Mouse (Mus musculus) hematopoietic stem cell, adult 5-6 weeks (primary cell): ENCODE results near the gene Nol4l. TPM values are rescaled to one million over a fixed set of nuclear protein-coding genes. Genes with fewer than 3 reads are reported as not detected.
"Not testable (repeated sequence)": the region's sequence is repeated elsewhere in the genome, so short reads cannot be mapped to it uniquely, and the experiment has no call there.

Experiments
- ATAC-seq, 2 experiments: fragments of 125-278 bp in 1 of 2; replicated peaks in 1 of 2; 2 replicates each; pipeline ENCODE4 v1.8.0; 2016 to 2017; ENCODE audit warnings: inconsistent platforms in 2 of 2, mild to moderate bottlenecking in 2 of 2, moderate number of reproducible peaks in 2 of 2, low read depth in 1 of 2, moderate TSS enrichment in 1 of 2; ENCODE audit not compliant: low FRiP score in 2 of 2, poor library complexity in 2 of 2, severe bottlenecking in 2 of 2, insufficient read depth in 1 of 2, low TSS enrichment in 1 of 2
- total RNA-seq: library from RNA; stranded (forward); fragments of 172-1452, 232-1000 nt; gene quantifications from 2 replicates; pipeline ENCODE4 v1.2.3, GENCODE M21; 2017

Nol4l gene
- total RNA-seq, 1 experiment from 2014 or later = 5.2 TPM

DNA sequence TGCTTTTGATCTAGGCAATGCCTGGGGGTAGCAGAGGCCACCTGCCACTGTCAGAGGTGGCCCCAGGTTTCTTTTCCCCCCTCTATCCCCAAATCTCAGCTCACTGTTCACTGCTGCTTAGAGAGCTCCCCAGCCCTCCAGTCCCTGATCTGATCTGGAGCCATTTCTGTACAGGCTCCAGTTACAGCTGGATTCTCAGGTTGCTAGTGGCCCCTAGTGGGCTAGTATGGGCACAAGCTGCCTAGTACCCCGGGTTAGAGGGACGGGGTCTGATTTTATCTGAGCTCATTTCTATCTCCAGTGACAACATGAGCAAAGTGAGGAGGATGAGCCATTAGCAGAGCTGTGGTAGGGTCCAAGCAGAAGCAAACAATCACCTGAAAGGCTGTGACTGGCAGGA, 115.2 kb downstream of the Nol4l start:
- peak in 1 of 2 experiments; percentile 29; a peak in 2 of 4 replicates for ATAC-seq

DNA sequence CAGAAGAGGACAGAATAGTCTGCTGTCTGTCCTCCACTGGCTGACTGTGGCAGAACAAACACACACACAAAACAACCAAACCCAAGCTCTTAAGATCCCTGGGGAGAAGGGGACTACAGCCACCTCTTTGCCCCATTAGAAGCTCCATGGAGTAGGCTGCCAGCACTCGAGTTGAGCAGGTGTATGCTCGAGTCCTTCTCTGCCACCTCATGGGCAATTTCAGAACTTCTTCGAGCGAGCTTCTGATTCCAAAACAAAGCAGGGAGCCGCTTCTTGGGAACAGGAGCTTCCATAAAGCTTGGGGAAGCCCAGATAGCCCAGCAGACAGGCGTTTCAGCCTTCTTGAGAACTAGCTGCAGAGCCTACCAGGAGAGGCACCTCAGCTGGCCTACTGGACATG, 117.2 kb downstream of the Nol4l start:
- no peak for ATAC-seq

DNA sequence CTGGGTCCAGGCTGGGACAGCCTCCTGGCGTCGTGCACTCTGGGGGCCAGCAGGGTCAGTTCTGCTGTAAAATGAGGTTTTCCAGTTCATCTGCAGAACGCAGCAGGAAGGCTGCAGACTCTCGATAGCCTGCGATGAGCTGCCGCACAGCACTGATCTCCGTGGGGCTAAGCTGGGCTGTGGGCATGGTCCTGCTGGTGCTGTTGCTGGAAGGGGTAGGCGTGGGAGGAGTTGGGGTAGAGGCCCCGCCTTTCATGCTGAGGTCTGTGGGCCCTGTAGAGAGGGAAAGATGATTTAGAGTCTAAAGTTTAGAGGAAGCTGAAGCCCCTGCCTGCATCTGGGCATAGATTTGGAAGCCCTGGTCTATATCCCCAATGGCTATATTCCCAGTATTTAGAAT, 118.2 kb downstream of the Nol4l start:
- peak; percentile 72 to 80 for ATAC-seq

DNA sequence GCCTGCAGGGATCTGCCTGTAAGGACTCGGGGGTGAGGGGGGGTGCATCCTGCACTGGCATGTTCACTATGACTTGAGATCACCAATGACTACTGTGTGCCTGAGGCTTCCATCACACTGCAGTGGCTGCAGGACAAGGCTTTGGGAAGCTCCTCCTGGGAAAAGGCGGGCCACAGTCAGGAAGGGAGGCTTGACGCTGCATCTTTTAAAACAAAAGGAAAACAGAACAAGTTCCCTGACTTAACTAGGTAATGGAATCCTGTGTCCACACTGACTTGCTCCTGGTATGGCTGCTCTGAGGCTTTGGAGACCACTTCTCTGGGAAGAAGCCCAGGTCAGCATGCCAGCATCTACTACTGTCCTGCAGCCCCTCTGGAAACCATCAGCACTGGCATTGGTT, 120.8 kb downstream of the Nol4l start:
- no peak for ATAC-seq

- no peak for ATAC-seq
Observed at GRCm38 (mm10) chr2:153406882-153407281, 122.9 kb downstream of the Nol4l start.

DNA sequence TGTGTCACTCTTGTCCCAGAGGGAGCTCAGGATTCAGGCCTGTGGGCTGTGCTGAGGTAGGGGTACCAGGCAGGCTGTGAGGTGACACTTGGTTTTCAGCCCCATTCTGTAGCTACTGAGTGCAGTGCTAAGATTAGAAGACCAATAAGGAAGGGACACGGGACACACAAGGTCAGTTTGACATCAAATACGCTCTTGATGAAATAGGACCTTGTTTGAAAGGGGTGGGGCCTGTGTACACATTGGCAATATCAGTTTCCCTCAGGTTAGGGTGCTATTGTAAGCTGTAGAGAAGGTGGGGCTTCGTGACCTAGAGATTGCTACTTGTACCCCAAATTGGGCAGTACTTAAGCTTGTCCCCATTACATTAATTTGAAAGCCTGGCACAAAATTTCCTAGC, 124.9 kb downstream of the Nol4l start:
- no peak for ATAC-seq

GRCm38 (mm10) chr2:153404062-153404461, 125.7 kb downstream of the Nol4l start:
- ATAC-seq = no peak

- no peak for ATAC-seq
Observed at GRCm38 (mm10) chr2:153399166-153399565, 130.6 kb downstream of the Nol4l start.

GRCm38 (mm10) chr2:153397790-153398515, 131.8 kb downstream of the Nol4l start:
- no peak for ATAC-seq

DNA sequence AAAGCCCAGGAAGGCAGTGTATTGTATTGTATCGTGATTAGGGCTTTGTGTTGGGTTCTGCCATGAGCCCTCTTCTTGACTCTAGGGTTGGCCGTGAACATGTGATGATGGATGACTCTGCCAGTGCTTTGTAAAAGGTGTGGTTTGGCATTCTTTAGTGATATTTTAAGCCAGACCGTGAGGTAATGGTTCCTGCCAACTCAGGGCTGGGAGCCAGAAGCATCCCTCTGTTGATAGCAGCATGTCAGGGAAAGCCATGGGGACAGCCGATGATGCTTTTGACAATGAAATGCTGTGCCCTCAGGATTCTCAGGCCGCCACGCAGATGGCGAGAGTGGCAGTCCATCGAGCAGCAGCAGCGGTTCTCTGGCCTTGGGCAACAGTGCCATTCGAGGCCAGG, 136.7 kb downstream of the Nol4l start:
- no peak for ATAC-seq

DNA sequence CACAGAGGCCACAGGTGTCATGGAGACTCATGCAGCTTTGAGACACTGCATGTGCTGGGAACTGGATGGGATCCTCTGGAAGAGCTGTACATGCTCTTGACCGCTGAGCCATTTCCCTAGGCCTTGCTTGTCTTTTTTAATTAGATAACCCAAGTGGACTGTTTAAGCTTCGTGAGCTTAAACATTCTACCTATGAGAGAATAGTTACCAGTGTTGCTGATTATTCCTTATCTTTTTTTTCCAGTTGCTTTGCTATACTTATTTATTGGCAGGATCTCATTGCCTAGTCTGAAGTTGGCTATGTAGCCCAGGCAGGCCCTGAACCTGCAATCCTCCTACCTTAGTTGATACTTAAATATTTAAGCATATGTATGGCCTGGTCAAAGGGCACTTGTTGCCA, 139.9 kb downstream of the Nol4l start:
- ATAC-seq = no peak

DNA sequence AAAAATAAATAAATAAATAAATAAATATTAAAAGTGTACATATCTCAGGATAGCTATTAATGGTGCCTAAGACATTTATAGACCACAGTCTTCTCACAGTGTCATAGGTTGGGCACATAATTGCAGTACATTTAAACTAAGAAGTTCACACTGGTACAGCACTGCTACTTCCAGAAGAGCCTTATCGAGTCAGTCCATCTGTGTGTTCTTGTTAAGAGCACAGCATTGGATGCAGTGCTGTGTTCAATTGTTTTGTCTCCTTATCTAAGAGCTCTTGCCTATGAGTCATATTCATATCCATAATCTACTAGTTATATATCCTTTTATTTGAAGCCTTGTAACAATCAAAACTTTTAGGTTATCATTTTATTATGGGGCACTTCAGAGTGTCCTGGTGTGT, 149.3 kb downstream of the Nol4l start:
- ATAC-seq = no peak

- no peak for ATAC-seq
Observed at GRCm38 (mm10) chr2:153375380-153375779, 154.4 kb downstream of the Nol4l start.

GRCm38 (mm10) chr2:153370871-153371270, 158.9 kb downstream of the Nol4l start:
- no peak for ATAC-seq

- ATAC-seq = not testable (repeated sequence)
Observed at GRCm38 (mm10) chr2:153364531-153364930, 165.2 kb downstream of the Nol4l start.

GRCm38 (mm10) chr2:153361101-153361710, 168.6 kb downstream of the Nol4l start:
- no peak for ATAC-seq
